In the genomic region with DNA sequence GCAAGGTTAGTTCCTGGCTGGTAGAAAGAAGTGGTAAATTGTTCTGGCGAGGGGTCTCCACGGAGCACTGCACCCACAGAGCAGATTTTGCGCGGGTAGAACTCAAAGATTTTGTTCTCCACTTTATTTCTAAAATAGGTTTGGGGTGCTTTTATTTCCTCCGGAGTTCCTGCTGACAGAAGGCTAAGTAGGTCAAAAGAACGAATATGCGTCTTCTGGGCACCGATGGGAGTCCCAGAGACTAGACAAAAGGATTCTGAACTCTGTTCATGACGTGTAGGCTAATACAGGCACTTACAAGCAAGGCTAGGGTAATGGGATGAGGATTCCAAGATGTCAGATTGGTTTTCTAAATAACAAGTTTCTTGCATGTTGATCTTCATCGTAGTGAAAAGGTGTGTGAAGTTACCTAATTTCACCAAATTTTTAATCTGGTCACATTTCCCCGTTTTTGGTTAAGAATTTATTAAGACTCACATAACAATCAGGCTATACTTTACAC, we compare ENCODE assay signal across 9 mouse cellular contexts. TPM values are rescaled to one million over a fixed set of nuclear protein-coding genes. Genes with fewer than 3 reads are reported as not detected.
DNase-seq lines count a peak whose midpoint lies in the region; ATAC-seq and TF ChIP-seq lines count a peak whose summit lies in the region.
"Had no signal": no experiment of that assay in that cellular context is flagged by ENCODE, and none has a peak within 500 bp of the region (broad histone marks: within the 10 kb centered on the region; RNA-seq: fewer than 3 reads in every experiment).

No protein-coding gene starts in this region.

- peak overlapping the region; percentile 68 for H3ac ChIP-seq in C2C12 (ENCODE audit: control insufficient read depth, insufficient read length, low read depth)

- H3K9me3 ChIP-seq in heart, embryonic 10.5 days, result no peaks in the 10 kb centered on the region
- H3K9me3 ChIP-seq in forebrain, embryonic 12.5 days, result no peaks in the 10 kb centered on the region
- no peaks in the 10 kb centered on the region for H3K9me3 ChIP-seq in liver, embryonic 15.5 days (replicated peaks)

- peaks cover 69% of the 10 kb centered on the region for H3K79me3 ChIP-seq in C2C12 (ENCODE audit: low read depth)

- peaks cover 16% of the 10 kb centered on the region for H3K4me1 ChIP-seq in heart, embryonic 10.5 days
- peaks cover 26% of the 10 kb centered on the region for H3K4me1 ChIP-seq in forebrain, embryonic 12.5 days
- H3K4me1 ChIP-seq in liver, embryonic 15.5 days (replicated peaks), result peaks cover 39% of the 10 kb centered on the region

- H3K79me2 ChIP-seq in C2C12 (ENCODE audit: control insufficient read depth, insufficient read depth), result peaks cover 90% of the 10 kb centered on the region

- peaks cover 33% of the 10 kb centered on the region for H3K36me3 ChIP-seq in heart, embryonic 10.5 days
- peaks cover 48% of the 10 kb centered on the region for H3K36me3 ChIP-seq in C2C12 (ENCODE audit: control insufficient read depth, insufficient read depth)
- peaks cover 26% of the 10 kb centered on the region for H3K36me3 ChIP-seq in forebrain, embryonic 12.5 days (replicated peaks)
- H3K36me3 ChIP-seq in liver, embryonic 15.5 days (replicated peaks), result peaks cover 56% of the 10 kb centered on the region

- 5% methylated on average over 11 of the region's 11 CpGs for WGBS in heart, embryonic 10.5 days
- WGBS in forebrain, embryonic 12.5 days, result 7% methylated on average over 11 of the region's 11 CpGs
- 3% methylated on average over 11 of the region's 11 CpGs for WGBS in liver, embryonic 15.5 days (ENCODE audit: insufficient replicate concordance)

- no peak for TF ChIP-seq CTCF in C2C12 (IDR thresholded peaks at IDR 0.05; ENCODE audit: control insufficient read depth, insufficient read depth, insufficient read length)

- peak overlapping the region; percentile 94 for H3K27ac ChIP-seq in heart, embryonic 10.5 days
- no peak overlapping the region for H3K27ac ChIP-seq in forebrain, embryonic 12.5 days
- H3K27ac ChIP-seq in liver, embryonic 15.5 days (replicated peaks), result peak overlapping the region; percentile 85

- H3K4me3 ChIP-seq in heart, embryonic 10.5 days, result peak overlapping the region; percentile 77
- H3K4me3 ChIP-seq in C2C12 (ENCODE audit: insufficient read depth, poor library complexity, severe bottlenecking), result peak overlapping the region; percentile 96
- peak overlapping the region; percentile 88 for H3K4me3 ChIP-seq in forebrain, embryonic 12.5 days (replicated peaks)
- peak overlapping the region; percentile 91 for H3K4me3 ChIP-seq in liver, embryonic 15.5 days (replicated peaks)

- no peak for ATAC-seq in forebrain, embryonic 12.5 days (ENCODE audit: low FRiP score)
- ATAC-seq in liver, embryonic 15.5 days (ENCODE audit: insufficient read depth), result no peak

- intact Hi-C loops in heart, postnatal 36 days (cut with DNase I), result loop anchor here (1.0 kb wide), 1 partner anchor 20 kb away; no protein-coding TSS in a partner anchor

- no peak for DNase-seq in heart, embryonic 10.5 days (ENCODE audit: low spot score)
- DNase-seq in heart, postnatal 36 days, result no peak
- no peak for DNase-seq in frontal cortex, adult 2 months (ENCODE audit: extremely low spot score in 1 of 2, low spot score in 1 of 2)
- DNase-seq in urinary bladder, adult 2 months (ENCODE audit: low spot score), result no peak
- no peak for DNase-seq in gastrocnemius, postnatal 4 days (ENCODE audit: low spot score in 2 of 2)

- no peaks in the 10 kb centered on the region for H3K27me3 ChIP-seq in heart, embryonic 10.5 days (ENCODE audit: insufficient read depth, poor library complexity, severe bottlenecking)
- no peaks in the 10 kb centered on the region for H3K27me3 ChIP-seq in C2C12 (ENCODE audit: control insufficient read depth, insufficient read depth, insufficient read length)
- H3K27me3 ChIP-seq in forebrain, embryonic 12.5 days, result no peaks in the 10 kb centered on the region
- H3K27me3 ChIP-seq in liver, embryonic 15.5 days, result no peaks in the 10 kb centered on the region
- H3K27me3 ChIP-seq: Patski had no signal

- peak overlapping the region; percentile 89 for H3K9ac ChIP-seq in forebrain, embryonic 12.5 days
- H3K9ac ChIP-seq in liver, embryonic 15.5 days, result peak overlapping the region; percentile 91

- peak overlapping the region; percentile 67 for H3K4me2 ChIP-seq in forebrain, embryonic 12.5 days
- peak overlapping the region; percentile 83 for H3K4me2 ChIP-seq in liver, embryonic 15.5 days

TF ChIP-seq in C2C12, 6 proteins besides CTCF, POLR2A, EP300 and RAD21:
- TF ChIP-seq MYOG (IDR thresholded peaks at IDR 0.05; ENCODE audit: control insufficient read depth, extremely low read depth, insufficient read length), result no peak
- no peak for TF ChIP-seq FOSL1 (IDR thresholded peaks at IDR 0.05; ENCODE audit: insufficient read depth, low read length, poor library complexity, severe bottlenecking)
- no peak for TF ChIP-seq CEBPB (IDR thresholded peaks at IDR 0.05; ENCODE audit: low read depth)
- TF ChIP-seq USF1 (IDR thresholded peaks at IDR 0.05; ENCODE audit: low read depth), result no peak
- no peak for TF ChIP-seq MAX (IDR thresholded peaks at IDR 0.05)
- no peak for TF ChIP-seq MYOD1 (IDR thresholded peaks at IDR 0.05; ENCODE audit: control insufficient read depth, insufficient read length, low read depth)

RNA-seq across cellular contexts. Expression of a gene that starts 0.8 kb away (rescaled TPM):
- 152 and 184 TPM in 2 replicates for polyA plus RNA-seq in heart, embryonic 10.5 days (2016; fragmentation: Nextera tagmentation; extraction: Ambion mirVana)
- 10 to 100 TPM; 12.3 to 17.8 TPM for total RNA-seq in heart, postnatal 36 days (2021)
- 64.2 TPM for polyA plus RNA-seq in C2C12 (2012; fragmentation: generic; extraction: Trizol)
- polyA plus RNA-seq in forebrain, embryonic 12.5 days (2016; fragmentation: Nextera tagmentation; extraction: Ambion mirVana), result 151 and 171 TPM in 2 replicates
- 75.4 and 79.3 TPM in 2 replicates for polyA plus RNA-seq in liver, embryonic 15.5 days (2015; fragmentation: Nextera tagmentation; extraction: Ambion mirVana)
- 17.4 and 25.3 TPM in 2 replicates for polyA plus RNA-seq in frontal cortex, adult 2 months (2012; rRNA removed)
- 23.5 and 24.1 TPM in 2 replicates for polyA plus RNA-seq in urinary bladder, adult 2 months (2012; rRNA removed)
- total RNA-seq in gastrocnemius, postnatal 4 days (2021), result 10 to 100 TPM; 31.0 to 32.9 TPM

RNA-seq across cellular contexts. Expression of a gene that starts 1.1 kb away (rescaled TPM):
- 57.1 and 63.0 TPM in 2 replicates for polyA plus RNA-seq in heart, embryonic 10.5 days (2016; fragmentation: Nextera tagmentation; extraction: Ambion mirVana)
- under 1 TPM; 0.44 to 0.65 TPM for total RNA-seq in heart, postnatal 36 days (2021)
- polyA plus RNA-seq in C2C12 (2012; fragmentation: generic; extraction: Trizol), result 14.4 TPM
- 64.3 and 68.3 TPM in 2 replicates for polyA plus RNA-seq in forebrain, embryonic 12.5 days (2016; fragmentation: Nextera tagmentation; extraction: Ambion mirVana)
- polyA plus RNA-seq in liver, embryonic 15.5 days (2015; fragmentation: Nextera tagmentation; extraction: Ambion mirVana), result 48.7 and 55.6 TPM in 2 replicates
- 0.71 and 0.76 TPM in 2 replicates for polyA plus RNA-seq in frontal cortex, adult 2 months (2012; rRNA removed)
- polyA plus RNA-seq in urinary bladder, adult 2 months (2012; rRNA removed), result 0.99 and 1.2 TPM in 2 replicates
- total RNA-seq in gastrocnemius, postnatal 4 days (2021), result 10 to 100 TPM in 1 of 2 experiments, 1 to 10 TPM in 1; 7.8 to 10.9 TPM

RNA-seq across cellular contexts. Expression of a gene that starts 20.8 kb away (rescaled TPM):
- 76.3 and 127 TPM in 2 replicates for polyA plus RNA-seq in heart, embryonic 10.5 days (2016; fragmentation: Nextera tagmentation; extraction: Ambion mirVana)
- 100 to 1,000 TPM; 400 to 530 TPM for total RNA-seq in heart, postnatal 36 days (2021)
- 63.9 TPM for polyA plus RNA-seq in C2C12 (2012; fragmentation: generic; extraction: Trizol)
- 35.4 and 37.7 TPM in 2 replicates for polyA plus RNA-seq in forebrain, embryonic 12.5 days (2016; fragmentation: Nextera tagmentation; extraction: Ambion mirVana)
- 17.7 and 17.9 TPM in 2 replicates for polyA plus RNA-seq in liver, embryonic 15.5 days (2015; fragmentation: Nextera tagmentation; extraction: Ambion mirVana)
- 31.0 and 31.2 TPM in 2 replicates for polyA plus RNA-seq in frontal cortex, adult 2 months (2012; rRNA removed)
- polyA plus RNA-seq in urinary bladder, adult 2 months (2012; rRNA removed), result 53.0 and 66.9 TPM in 2 replicates
- total RNA-seq in gastrocnemius, postnatal 4 days (2021), result 100 to 1,000 TPM; 297 to 304 TPM

RNA-seq across cellular contexts. Expression of a gene that starts 39.3 kb away (rescaled TPM):
- polyA plus RNA-seq in heart, embryonic 10.5 days (2016; fragmentation: Nextera tagmentation; extraction: Ambion mirVana), result 103 and 106 TPM in 2 replicates
- 100 to 1,000 TPM; 107 TPM for total RNA-seq in heart, postnatal 36 days (2021)
- 30.4 TPM for polyA plus RNA-seq in C2C12 (2012; fragmentation: generic; extraction: Trizol)
- 80.3 and 84.8 TPM in 2 replicates for polyA plus RNA-seq in forebrain, embryonic 12.5 days (2016; fragmentation: Nextera tagmentation; extraction: Ambion mirVana)
- 51.1 and 54.3 TPM in 2 replicates for polyA plus RNA-seq in liver, embryonic 15.5 days (2015; fragmentation: Nextera tagmentation; extraction: Ambion mirVana)
- polyA plus RNA-seq in frontal cortex, adult 2 months (2012; rRNA removed), result 131 and 138 TPM in 2 replicates
- 93.8 and 101 TPM in 2 replicates for polyA plus RNA-seq in urinary bladder, adult 2 months (2012; rRNA removed)
- total RNA-seq in gastrocnemius, postnatal 4 days (2021), result 10 to 100 TPM; 65.5 to 69.4 TPM
